Mouse (Mus musculus): ENCODE data around the gene Mfap3. TPM values are rescaled to one million over a fixed set of nuclear protein-coding genes. Genes with fewer than 3 reads are reported as not detected.
"Not testable (repeated sequence)": the region's sequence is repeated elsewhere in the genome, so short reads cannot be mapped to it uniquely, and the experiment has no call there.

The Mfap3 gene
- total RNA-seq, 2 experiments from 2014 or later: 20.4 to 24.9 TPM

- intact Hi-C loops (cut with DNase I): no loop called here
- Histone ChIP-seq H3K27ac (no peak overlapping the region), H3K4me3 (no peak overlapping the region)
- TF ChIP-seq CTCF (IDR thresholded peaks at IDR 0.05): no peak
- DNase-seq (ENCODE audit: extremely low spot score in 1 of 2, low spot score in 2 of 2): no peak
Measured at GRCm38 (mm10) chr11:57532306-57532705, 13.8 kb downstream of the Mfap3 start.

GRCm38 (mm10) chr11:57535912-57536311 is 17.4 kb downstream of the Mfap3 start:
- no peak for DNase-seq (ENCODE audit: extremely low spot score in 1 of 2, low spot score in 2 of 2)
- Histone ChIP-seq H3K27ac (no peak overlapping the region), H3K4me3 (no peak overlapping the region)
- no peak for TF ChIP-seq CTCF (IDR thresholded peaks at IDR 0.05)
- intact Hi-C loops (cut with DNase I): no loop called here

DNA sequence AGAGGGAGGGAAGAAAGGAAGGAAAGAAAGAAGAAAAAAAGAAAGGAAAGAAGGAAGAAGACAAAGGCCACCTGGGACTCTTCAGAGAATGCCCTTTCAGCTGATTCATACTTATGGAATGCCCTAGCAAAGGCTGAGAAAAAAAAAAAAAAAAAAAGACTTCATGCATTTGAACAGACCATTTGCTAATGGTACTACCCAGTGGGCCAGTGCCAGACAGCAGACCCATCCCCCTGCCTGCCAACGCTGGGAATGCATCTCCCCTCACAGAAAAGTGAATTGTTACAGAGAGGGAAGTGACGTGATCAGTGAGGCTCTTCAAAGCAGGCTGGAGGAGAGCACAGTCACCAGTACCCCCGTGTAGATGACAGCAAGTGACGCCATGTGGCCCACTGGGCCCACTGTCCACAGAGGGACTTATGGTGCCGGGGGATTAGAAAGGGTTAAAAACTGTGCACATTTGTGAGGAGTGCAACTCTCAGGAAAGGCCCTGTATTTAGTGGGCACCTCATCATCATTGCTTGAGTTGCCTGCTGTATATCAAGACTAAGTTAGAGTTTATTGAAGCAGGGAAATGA is 21.5 kb downstream of the Mfap3 start:
- DNase-seq (ENCODE audit: extremely low spot score in 1 of 2, low spot score in 2 of 2): no peak
- intact Hi-C loops (cut with DNase I): no loop called here
- TF ChIP-seq CTCF (IDR thresholded peaks at IDR 0.05): no peak; the same call in 1 of the 2 replicates
- no peak overlapping the region for H3K27ac ChIP-seq
- H3K4me3 ChIP-seq: no peak overlapping the region

GRCm38 (mm10) chr11:57540681-57541080 is 22.2 kb downstream of the Mfap3 start:
- DNase-seq (ENCODE audit: extremely low spot score in 1 of 2, low spot score in 2 of 2): no peak

GRCm38 (mm10) chr11:57548618-57549550 is 30.4 kb downstream of the Mfap3 start:
- no peak; the same call in none of the 2 replicates for TF ChIP-seq CTCF (IDR thresholded peaks at IDR 0.05)
- Histone ChIP-seq H3K4me3 (no peak overlapping the region), H3K27ac (no peak overlapping the region)
- DNase-seq (ENCODE audit: extremely low spot score in 1 of 2, low spot score in 2 of 2): peak; percentile 78 to 79
- intact Hi-C loops (cut with DNase I): loop anchor here (1.0 to 5.0 kb wide), 4 partner anchors 78 to 383 kb away; no protein-coding TSS in a partner anchor

More at GRCm38 (mm10) chr11:57540681-57541080, 22.2 kb downstream of the Mfap3 start:
- intact Hi-C loops (cut with DNase I): no loop called here
- TF ChIP-seq CTCF (IDR thresholded peaks at IDR 0.05): no peak
- no peak overlapping the region for H3K4me3 ChIP-seq
- H3K27ac ChIP-seq: no peak overlapping the region

DNA sequence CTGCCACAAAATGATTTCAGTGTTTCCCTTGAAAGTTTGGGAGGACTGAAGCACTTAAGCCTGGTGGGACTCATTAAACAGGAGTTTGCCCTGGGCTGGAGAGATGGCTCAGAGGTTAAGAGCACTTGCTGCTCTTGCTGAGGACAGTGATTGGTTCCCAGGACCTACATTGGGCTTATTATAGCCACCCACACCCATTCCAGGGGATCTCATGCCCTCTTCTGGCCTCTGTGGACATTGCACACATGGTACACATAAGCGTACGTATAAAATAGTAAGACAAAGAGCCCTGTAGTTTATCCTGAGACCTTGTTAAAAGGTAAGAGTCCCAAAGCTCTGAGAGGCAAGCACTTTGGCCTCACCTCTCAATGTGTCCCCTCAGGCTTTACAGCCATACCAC is 31.8 kb downstream of the Mfap3 start:
- Histone ChIP-seq H3K4me3 (no peak overlapping the region), H3K27ac (no peak overlapping the region)
- intact Hi-C loops (cut with DNase I): no loop called here
- no peak for DNase-seq (ENCODE audit: extremely low spot score in 1 of 2, low spot score in 2 of 2)
- peak; percentile 22 for TF ChIP-seq CTCF (IDR thresholded peaks at IDR 0.05)

GRCm38 (mm10) chr11:57551016-57551415 is 32.6 kb downstream of the Mfap3 start:
- Histone ChIP-seq H3K27ac (no peak overlapping the region), H3K4me3 (no peak overlapping the region)
- intact Hi-C loops (cut with DNase I): no loop called here
- TF ChIP-seq CTCF (IDR thresholded peaks at IDR 0.05): no peak
- no peak for DNase-seq (ENCODE audit: extremely low spot score in 1 of 2, low spot score in 2 of 2)

- no peak for DNase-seq (ENCODE audit: extremely low spot score in 1 of 2, low spot score in 2 of 2)
- Histone ChIP-seq H3K4me3 (no peak overlapping the region), H3K27ac (no peak overlapping the region)
- TF ChIP-seq CTCF (IDR thresholded peaks at IDR 0.05): no peak
- intact Hi-C loops (cut with DNase I): no loop called here
Measured at GRCm38 (mm10) chr11:57553015-57553780, 34.7 kb downstream of the Mfap3 start.

DNA sequence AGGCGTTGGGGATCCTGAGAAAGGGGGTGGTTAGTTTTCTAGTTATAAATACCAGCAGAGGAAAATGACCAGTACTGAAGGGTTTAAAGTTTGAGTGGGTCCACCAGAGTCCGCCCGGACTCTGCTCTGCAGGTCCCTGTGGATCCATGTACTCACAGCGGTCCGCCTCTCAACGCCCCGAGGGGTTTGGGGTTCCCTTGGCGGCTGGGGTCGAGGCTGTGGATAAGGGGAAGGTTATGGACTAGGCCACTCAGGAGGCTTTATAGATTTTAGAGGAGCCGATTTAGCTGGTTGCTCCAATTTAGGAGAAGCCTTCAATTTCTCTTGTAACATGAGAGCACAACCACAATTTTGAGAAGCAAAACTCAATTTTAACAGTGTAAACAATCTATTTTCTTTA is 39.5 kb downstream of the Mfap3 start:
- DNase-seq (ENCODE audit: extremely low spot score in 1 of 2, low spot score in 2 of 2); H3K27ac ChIP-seq; H3K4me3 ChIP-seq; intact Hi-C loops (cut with DNase I): not testable (repeated sequence)

GRCm38 (mm10) chr11:57564564-57564963 is 46.1 kb downstream of the Mfap3 start:
- no peak overlapping the region for H3K4me3 ChIP-seq
- intact Hi-C loops (cut with DNase I): no loop called here
- H3K27ac ChIP-seq: no peak overlapping the region
- TF ChIP-seq CTCF (IDR thresholded peaks at IDR 0.05): no peak
- no peak for DNase-seq (ENCODE audit: extremely low spot score in 1 of 2, low spot score in 2 of 2)

DNA sequence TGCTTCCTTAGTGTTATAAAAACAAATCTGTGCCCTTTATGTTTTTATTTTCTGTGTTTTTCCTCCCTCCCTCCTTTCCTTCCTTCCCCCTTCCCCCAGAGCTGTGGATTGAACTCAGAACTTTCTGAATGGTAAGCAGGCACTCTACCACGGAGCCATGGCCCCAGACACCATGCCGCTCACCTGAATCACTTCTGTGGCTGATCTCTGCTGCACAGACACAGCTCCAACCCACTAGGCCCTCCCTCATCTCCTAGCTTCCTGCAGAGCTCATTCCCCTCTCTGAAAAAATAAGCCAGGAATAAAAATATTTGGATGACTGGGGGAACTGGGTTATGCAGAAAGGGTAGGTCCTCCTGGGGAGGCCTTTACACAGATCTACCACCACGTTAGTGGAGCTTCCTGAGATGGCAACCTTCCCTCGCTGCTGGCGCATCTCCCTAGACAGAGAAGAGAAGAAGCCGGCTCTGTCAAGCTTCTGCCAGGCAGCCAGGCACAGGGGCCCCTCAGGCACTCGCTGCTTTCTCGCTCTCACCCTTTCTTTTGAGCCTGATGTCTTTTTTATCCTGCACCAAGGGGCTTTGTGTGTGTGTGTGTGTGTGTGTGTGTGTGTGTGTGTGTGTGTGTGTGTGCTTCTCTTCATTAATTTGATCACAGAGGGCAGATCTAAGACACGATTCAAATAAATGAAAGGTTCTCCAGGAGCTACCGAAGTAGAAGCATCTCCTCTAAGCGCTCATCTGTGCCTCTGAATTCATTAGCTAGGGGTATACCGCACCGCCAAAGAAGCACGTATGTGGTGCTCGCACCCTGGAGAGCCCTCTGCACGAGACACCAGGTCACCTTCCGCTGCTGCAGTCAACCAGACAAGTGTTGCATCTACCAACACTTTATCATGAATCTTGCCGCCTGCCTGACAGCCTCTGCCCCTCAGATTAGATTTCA is 47.9 kb downstream of the Mfap3 start:
- no peak for TF ChIP-seq CTCF (IDR thresholded peaks at IDR 0.05)
- intact Hi-C loops (cut with DNase I): no loop called here
- Histone ChIP-seq H3K27ac (no peak overlapping the region), H3K4me3 (no peak overlapping the region)
- DNase-seq (ENCODE audit: extremely low spot score in 1 of 2, low spot score in 2 of 2): no peak

Data from left cerebral cortex, adult 2 months (tissue).